Mouse (Mus musculus) kidney, adult 2 months (tissue): Measurements from ENCODE around the gene Rilp.

ENCODE experiments used
- CTCF ChIP-seq: fragments of 200-500 bp; conservative IDR thresholded peaks from 2 replicates; pipeline ENCODE4 v1.5.1; 2011; ENCODE audit warnings: low read depth, mild to moderate bottlenecking, control low read depth, low read length, moderate library complexity, mixed read lengths; ENCODE audit not compliant: insufficient read depth, insufficient read length
- POLR2A ChIP-seq: fragments of 200-500 bp; IDR thresholded peaks from one replicate; pipeline ENCODE4 v1.6.1; 2011; ENCODE audit warnings: low read depth, low read length, control low read depth

DNA sequence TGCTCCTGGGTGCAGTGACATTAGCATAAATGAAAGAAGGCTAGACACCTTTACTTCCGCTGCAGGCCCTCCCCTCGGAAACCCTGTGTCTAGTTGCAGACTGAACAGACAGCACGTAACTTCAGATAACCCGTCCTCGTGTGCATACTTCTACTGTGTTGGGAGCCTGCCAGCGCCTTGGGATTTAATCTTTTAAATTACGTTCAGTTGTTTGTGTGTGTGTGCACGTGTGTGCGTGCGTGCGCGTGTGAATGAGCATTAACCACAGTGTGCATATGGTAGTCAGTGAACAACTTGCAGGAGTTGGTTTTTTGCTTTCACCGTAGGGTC lies 29.0 kb downstream of the Rilp start:
- TF ChIP-seq POLR2A: no peak
- no peak for TF ChIP-seq CTCF
